Mouse (Mus musculus) hindbrain, postnatal 0 days (tissue): Measurements from ENCODE around the gene Slc22a12. TPM values are rescaled to one million over a fixed set of nuclear protein-coding genes. Genes with fewer than 3 reads are reported as not detected.

Experiments used
- ATAC-seq: fragments of 200-750 bp; cut with Nextera tagmentation; 2 replicates; pipeline ENCODE4 v1.8.0; 2017; ENCODE audit warnings: mild to moderate bottlenecking, moderate TSS enrichment, moderate library complexity
- DNase-seq: peaks from one replicate; pipeline ENCODE4 v3.0.0-alpha.2; 2015; ENCODE audit warnings: low spot score
- H3K27ac ChIP-seq: fragments of 300-500 bp; sonication (generic); 2 replicates; pipeline ENCODE4 v1.5.1; 2014; ENCODE audit warnings: mild to moderate bottlenecking
- H3K27me3 ChIP-seq: fragments of 300-500 bp; sonication (generic); 2 replicates; pipeline ENCODE4 v1.6.1; 2014; ENCODE audit warnings: low read length, mixed read lengths; ENCODE audit not compliant: insufficient read depth
- H3K36me3 ChIP-seq: fragments of 300-500 bp; sonication (generic); 2 replicates; pipeline ENCODE4 v1.6.1; 2014; ENCODE audit warnings: low read length, mixed read lengths; ENCODE audit not compliant: insufficient read depth
- H3K4me1 ChIP-seq: fragments of 300-500 bp; sonication (generic); 2 replicates; pipeline ENCODE4 v1.6.1; 2014; ENCODE audit warnings: antibody characterized with exemption, low read length, mixed read lengths; ENCODE audit not compliant: insufficient read depth
- H3K4me2 ChIP-seq: fragments of 300-500 bp; sonication (generic); 2 replicates; pipeline ENCODE4 v1.6.1; 2014; ENCODE audit warnings: low read depth, mild to moderate bottlenecking, low read length, moderate library complexity, mixed read lengths
- H3K4me3 ChIP-seq: fragments of 300-500 bp; sonication (generic); 2 replicates; pipeline ENCODE4 v1.5.1; 2014; ENCODE audit warnings: low read length
- H3K9ac ChIP-seq: fragments of 300-500 bp; sonication (generic); replicated peaks from 2 replicates; pipeline ENCODE4 v1.6.1; 2014; ENCODE audit warnings: mild to moderate bottlenecking, low read length, moderate library complexity, mixed read lengths
- H3K9me3 ChIP-seq: fragments of 300-500 bp; sonication (generic); 2 replicates; pipeline ENCODE4 v1.6.1; 2016; ENCODE audit warnings: low read length, mixed read lengths
- CTCF ChIP-seq: IDR thresholded peaks from 2 replicates; pipeline ENCODE4 v1.5.1; 2016; ENCODE audit warnings: antibody characterized with exemption, control low read depth, low read depth
- WGBS: fragments of 180-500 bp; shearing (Covaris S2); extraction: QIAGEN DNeasy Blood & Tissue Kit; methylation state at CpG from one replicate; pipeline ENCODE4 v1.1.7; 2014; 5-methylcytosine and 5-hydroxymethylcytosine counted together
- polyA plus RNA-seq: library from polyadenylated mRNA; unstranded; fragments of >200 nt; fragmentation: Nextera tagmentation; extraction: Ambion mirVana; gene quantifications from 2 replicates; pipeline ENCODE4 v1.2.1, GENCODE M21; 2015
- total RNA-seq: library from RNA; depleted of rRNA; stranded (reverse); fragments of >200 nt; gene quantifications from 2 replicates; pipeline ENCODE4 v1.2.3, GENCODE M21; 2014

The Slc22a12 gene
- total and polyA plus RNA-seq, 2 experiments from 2014 or later: 0.21 to 0.35 TPM

- peaks cover 29% of the 10 kb centered on the region for H3K4me1 ChIP-seq
- ATAC-seq: no peak
- H3K27me3 ChIP-seq: no peaks in the 10 kb centered on the region
- no peak for DNase-seq
- H3K36me3 ChIP-seq: no peaks in the 10 kb centered on the region
- WGBS: 82% methylated on average over 3 of the region's 3 CpGs
- H3K9ac ChIP-seq: no peak overlapping the region
- H3K4me3 ChIP-seq: no peak overlapping the region
- no peak overlapping the region for H3K4me2 ChIP-seq
- H3K9me3 ChIP-seq: no peaks in the 10 kb centered on the region
- TF ChIP-seq CTCF: no peak
- no peak overlapping the region for H3K27ac ChIP-seq
Observed at GRCm38 (mm10) chr19:6536201-6536600, 6.6 kb downstream of the Slc22a12 start.

GRCm38 (mm10) chr19:6534118-6534415 lies 8.8 kb downstream of the Slc22a12 start:
- Histone ChIP-seq H3K27ac (peak overlapping the region; percentile 78; the same call in 1 of the 2 replicates), H3K27me3 (no peaks in the 10 kb centered on the region), H3K9me3 (no peaks in the 10 kb centered on the region), H3K4me1 (peaks cover 36% of the 10 kb centered on the region), H3K4me3 (no peak overlapping the region), H3K9ac (no peak overlapping the region), H3K4me2 (no peak overlapping the region), H3K36me3 (no peaks in the 10 kb centered on the region)
- 42% methylated on average over 5 of the region's 5 CpGs for WGBS
- no peak for ATAC-seq
- DNase-seq: no peak
- no peak for TF ChIP-seq CTCF

GRCm38 (mm10) chr19:6533290-6534117 lies 9.3 kb downstream of the Slc22a12 start:
- Histone ChIP-seq H3K36me3 (no peaks in the 10 kb centered on the region), H3K4me2 (no peak overlapping the region), H3K9ac (no peak overlapping the region), H3K9me3 (no peaks in the 10 kb centered on the region), H3K4me1 (peaks cover 36% of the 10 kb centered on the region), H3K4me3 (no peak overlapping the region), H3K27ac (peak overlapping the region; percentile 78; the same call in 1 of the 2 replicates), H3K27me3 (no peaks in the 10 kb centered on the region)
- no peak for TF ChIP-seq CTCF
- WGBS: 41% methylated on average over 11 of the region's 11 CpGs
- no peak for DNase-seq
- ATAC-seq: no peak

GRCm38 (mm10) chr19:6532656-6533055 lies 10.2 kb downstream of the Slc22a12 start:
- Histone ChIP-seq H3K4me2 (peak overlapping the region; percentile 65), H3K9me3 (no peaks in the 10 kb centered on the region), H3K36me3 (no peaks in the 10 kb centered on the region), H3K27ac (peak overlapping the region; percentile 78), H3K27me3 (no peaks in the 10 kb centered on the region), H3K4me3 (no peak overlapping the region), H3K4me1 (peaks cover 40% of the 10 kb centered on the region), H3K9ac (peak overlapping the region; percentile 45; the same call in 1 of the 2 replicates)
- ATAC-seq (0 out of 2 replicates have a peak, but pooled peaks have one; percentile 31), DNase-seq (peak; percentile 69)
- TF ChIP-seq CTCF: no peak
- WGBS: 15% methylated on average over 13 of the region's 13 CpGs

GRCm38 (mm10) chr19:6531832-6532471 lies 10.9 kb downstream of the Slc22a12 start:
- Histone ChIP-seq H3K27ac (peak overlapping the region; percentile 78), H3K4me3 (peak overlapping the region; percentile 35), H3K4me1 (peaks cover 40% of the 10 kb centered on the region), H3K9ac (peak overlapping the region; percentile 45), H3K4me2 (peak overlapping the region; percentile 65), H3K9me3 (no peaks in the 10 kb centered on the region), H3K36me3 (no peaks in the 10 kb centered on the region), H3K27me3 (no peaks in the 10 kb centered on the region)
- 6% methylated on average over 36 of the region's 36 CpGs for WGBS
- TF ChIP-seq CTCF: no peak
- ATAC-seq (no peak), DNase-seq (no peak)

- 7% methylated on average over 54 of the region's 56 CpGs for WGBS
- ATAC-seq (no peak), DNase-seq (peak; percentile 71)
- TF ChIP-seq CTCF: no peak
- peak overlapping the region; percentile 65 for H3K4me2 ChIP-seq
- peak overlapping the region; percentile 78 for H3K27ac ChIP-seq
- peaks cover 5% of the 10 kb centered on the region; the same call in 1 of the 2 replicates for H3K36me3 ChIP-seq
- H3K4me3 ChIP-seq: peak overlapping the region; percentile 35
- H3K9me3 ChIP-seq: no peaks in the 10 kb centered on the region
- no peaks in the 10 kb centered on the region for H3K27me3 ChIP-seq
- peak overlapping the region; percentile 45 for H3K9ac ChIP-seq
- peaks cover 40% of the 10 kb centered on the region for H3K4me1 ChIP-seq
Observed at GRCm38 (mm10) chr19:6531011-6531631, 11.7 kb downstream of the Slc22a12 start.
